Mouse (Mus musculus): ENCODE measurements around the gene Pgrmc2. TPM values are rescaled to one million over a fixed set of nuclear protein-coding genes. Genes with fewer than 3 reads are reported as not detected.
A peak's percentile ranks its signal among the peaks of the same experiment; 100 is the strongest.

Pgrmc2 gene
- polyA plus RNA-seq, 1 experiment from 2014 or later, result 47.6 TPM

DNA sequence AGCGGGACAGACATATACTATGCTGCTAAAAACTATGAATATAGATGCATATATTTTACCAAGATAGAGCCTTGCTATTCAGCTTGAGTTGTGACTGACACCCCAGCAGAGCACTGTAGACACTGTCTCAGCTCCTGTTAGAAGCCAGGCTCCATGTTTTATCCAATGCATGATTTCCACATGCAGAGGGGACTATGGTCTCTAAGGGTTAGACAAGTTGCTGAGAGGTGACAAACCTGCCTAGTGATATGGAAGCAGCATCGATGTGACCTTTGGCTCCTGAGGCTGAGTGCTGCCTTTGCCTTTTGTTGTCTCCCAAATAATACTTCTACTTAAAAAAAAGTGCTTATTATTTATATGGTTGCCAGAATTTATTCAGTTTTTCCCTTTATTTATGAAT lies 10.4 kb upstream of the Pgrmc2 start:
- Histone ChIP-seq H3K9ac (no peak overlapping the region), H3K27me3 (no peaks in the 10 kb centered on the region), H3K4me3 (replicated peaks) (no peak overlapping the region), H3K4me1 (no peaks in the 10 kb centered on the region), H3K4me2 (replicated peaks) (no peak overlapping the region), H3K27ac (replicated peaks) (no peak overlapping the region), H3K36me3 (no peaks in the 10 kb centered on the region), H3K9me3 (replicated peaks) (no peaks in the 10 kb centered on the region)
- WGBS, result 92% methylated on average over 2 of the region's 2 CpGs
- no peak for ATAC-seq (ENCODE audit: insufficient number of reproducible peaks, low FRiP score, low TSS enrichment, low read depth)

DNA sequence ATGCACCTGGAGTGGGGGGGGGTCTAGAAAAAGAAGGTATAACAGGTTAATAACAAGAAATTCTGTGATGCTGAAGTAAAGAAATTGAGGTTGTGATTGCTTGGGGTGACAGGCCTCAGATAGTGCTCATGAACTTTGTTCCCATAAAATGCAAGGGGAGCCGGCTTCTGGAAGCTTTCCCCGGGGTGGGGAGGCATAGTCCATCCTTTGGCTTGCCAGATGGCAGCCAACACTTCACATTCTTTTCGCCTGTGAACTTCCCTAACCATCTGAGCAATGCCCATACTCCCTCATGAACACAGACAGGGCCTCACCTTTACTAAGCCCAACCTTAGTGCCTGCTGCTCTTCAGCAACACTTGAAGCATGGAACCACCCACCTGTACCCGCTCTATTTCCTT lies 9.5 kb upstream of the Pgrmc2 start:
- no peaks in the 10 kb centered on the region for H3K9me3 ChIP-seq (replicated peaks)
- H3K4me3 ChIP-seq (replicated peaks), result no peak overlapping the region
- no peaks in the 10 kb centered on the region for H3K27me3 ChIP-seq
- no peak overlapping the region for H3K4me2 ChIP-seq (replicated peaks)
- H3K27ac ChIP-seq (replicated peaks), result no peak overlapping the region
- no peak for ATAC-seq (ENCODE audit: insufficient number of reproducible peaks, low FRiP score, low TSS enrichment, low read depth)
- 81% methylated on average over 4 of the region's 4 CpGs for WGBS
- no peak overlapping the region for H3K9ac ChIP-seq
- no peaks in the 10 kb centered on the region for H3K36me3 ChIP-seq
- no peaks in the 10 kb centered on the region for H3K4me1 ChIP-seq

DNA sequence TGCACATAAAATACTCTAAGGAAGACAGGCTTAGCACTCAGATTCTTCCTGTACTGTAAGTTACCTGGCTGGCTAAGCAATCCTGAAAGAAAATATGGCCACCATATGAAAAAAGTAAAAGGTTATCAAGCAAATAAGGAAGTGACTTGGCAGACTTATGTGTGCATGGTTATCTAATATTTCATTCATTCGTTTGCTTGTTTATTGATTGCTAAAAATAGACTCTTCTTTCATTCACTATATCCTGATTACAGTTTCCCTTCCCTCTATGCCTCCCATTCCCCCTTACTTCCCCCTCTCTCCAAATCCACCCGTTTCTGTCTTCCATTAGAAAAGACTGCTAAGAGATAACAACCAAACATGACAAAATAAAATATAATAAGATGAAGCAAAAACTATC lies 8.0 kb upstream of the Pgrmc2 start:
- Histone ChIP-seq H3K4me1 (no peaks in the 10 kb centered on the region), H3K27me3 (no peaks in the 10 kb centered on the region), H3K27ac (replicated peaks) (no peak overlapping the region), H3K4me2 (replicated peaks) (no peak overlapping the region), H3K4me3 (replicated peaks) (no peak overlapping the region), H3K9ac (no peak overlapping the region), H3K9me3 (replicated peaks) (no peaks in the 10 kb centered on the region), H3K36me3 (no peaks in the 10 kb centered on the region)
- no peak for ATAC-seq (ENCODE audit: insufficient number of reproducible peaks, low FRiP score, low TSS enrichment, low read depth)
- WGBS, result 78% methylated on average over 2 of the region's 2 CpGs

DNA sequence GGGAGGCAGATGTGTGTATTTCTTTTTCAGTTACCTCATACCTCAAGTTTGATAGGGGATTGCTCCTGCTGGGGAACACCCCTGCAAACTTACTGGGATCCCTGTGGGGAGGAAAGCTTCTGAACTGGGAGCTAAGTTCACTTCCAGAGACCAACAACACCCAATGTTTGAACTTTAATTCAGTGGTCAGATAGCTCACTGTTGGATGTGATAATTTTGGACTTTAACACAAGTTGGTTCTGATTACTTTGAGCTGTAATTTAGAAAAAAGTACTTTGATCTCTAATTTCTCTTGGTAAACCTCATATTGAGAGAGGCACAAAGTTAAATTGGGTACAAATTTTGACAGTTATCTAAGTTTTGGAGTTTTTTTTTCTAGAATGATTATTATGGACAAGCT lies 4.2 kb upstream of the Pgrmc2 start:
- H3K27ac ChIP-seq (replicated peaks), result no peak overlapping the region
- H3K4me3 ChIP-seq (replicated peaks), result no peak overlapping the region
- no peaks in the 10 kb centered on the region for H3K9me3 ChIP-seq (replicated peaks)
- 0 out of 2 replicates have a peak, but pooled peaks cover 3% of the 10 kb centered on the region for H3K4me1 ChIP-seq
- no peak for ATAC-seq (ENCODE audit: insufficient number of reproducible peaks, low FRiP score, low TSS enrichment, low read depth)
- no peaks in the 10 kb centered on the region for H3K36me3 ChIP-seq
- H3K9ac ChIP-seq, result no peak overlapping the region
- no peak overlapping the region for H3K4me2 ChIP-seq (replicated peaks)
- H3K27me3 ChIP-seq, result no peaks in the 10 kb centered on the region

DNA sequence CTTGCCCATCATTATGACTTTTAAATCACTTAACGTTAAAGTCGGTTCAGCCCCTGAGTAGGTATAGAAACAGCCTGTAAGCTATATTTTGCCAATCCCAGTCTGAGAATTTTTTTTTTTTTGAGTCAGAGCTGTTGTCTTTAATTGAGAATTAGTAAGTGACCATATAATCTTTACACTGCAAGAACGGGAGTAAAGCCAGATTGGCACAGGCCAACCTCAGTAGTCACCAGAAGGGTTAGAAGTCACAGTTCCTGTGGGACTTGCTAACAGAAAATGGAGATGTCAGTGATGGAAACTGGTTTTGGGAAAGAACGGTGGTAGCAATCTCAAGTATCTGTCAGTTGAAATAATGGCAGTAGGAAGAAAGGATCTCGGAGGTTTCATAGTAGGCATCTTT lies 1.6 kb upstream of the Pgrmc2 start:
- Histone ChIP-seq H3K27me3 (no peaks in the 10 kb centered on the region), H3K4me2 (replicated peaks) (peak overlapping the region; percentile 77; the same call in 1 of the 2 replicates), H3K4me3 (replicated peaks) (no peak overlapping the region), H3K9me3 (replicated peaks) (no peaks in the 10 kb centered on the region), H3K9ac (no peak overlapping the region), H3K27ac (replicated peaks) (no peak overlapping the region), H3K36me3 (no peaks in the 10 kb centered on the region), H3K4me1 (peaks cover 13% of the 10 kb centered on the region)
- WGBS, result 80% methylated on average over 5 of the region's 5 CpGs
- ATAC-seq (ENCODE audit: insufficient number of reproducible peaks, low FRiP score, low TSS enrichment, low read depth), result no peak

DNA sequence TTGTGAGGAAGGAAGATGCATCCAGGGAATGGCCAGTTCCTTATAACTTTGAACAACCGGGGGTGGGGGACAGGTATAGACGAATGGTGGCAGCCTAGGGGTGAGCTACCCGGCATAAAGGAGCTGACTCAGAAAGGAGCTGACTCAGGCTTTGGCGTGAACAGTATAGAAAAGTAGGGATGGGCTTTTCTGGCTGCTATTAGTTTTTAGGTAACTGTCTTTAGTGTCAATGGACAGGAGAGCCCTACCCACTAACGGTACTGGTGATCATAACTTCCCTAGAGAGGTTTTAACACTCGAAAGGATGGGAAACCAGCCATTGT lies 905 bp upstream of the Pgrmc2 start:
- Histone ChIP-seq H3K9me3 (replicated peaks) (no peaks in the 10 kb centered on the region), H3K4me1 (peaks cover 13% of the 10 kb centered on the region), H3K27ac (replicated peaks) (peak overlapping the region; percentile 95), H3K4me2 (replicated peaks) (peak overlapping the region; percentile 77), H3K27me3 (no peaks in the 10 kb centered on the region), H3K9ac (peak overlapping the region; percentile 69), H3K36me3 (no peaks in the 10 kb centered on the region), H3K4me3 (replicated peaks) (peak overlapping the region; percentile 92)
- ATAC-seq (ENCODE audit: insufficient number of reproducible peaks, low FRiP score, low TSS enrichment, low read depth), result 0 out of 2 replicates have a peak, but pooled peaks have one; percentile 19
- WGBS, result 5% methylated on average over 6 of the region's 6 CpGs

DNA sequence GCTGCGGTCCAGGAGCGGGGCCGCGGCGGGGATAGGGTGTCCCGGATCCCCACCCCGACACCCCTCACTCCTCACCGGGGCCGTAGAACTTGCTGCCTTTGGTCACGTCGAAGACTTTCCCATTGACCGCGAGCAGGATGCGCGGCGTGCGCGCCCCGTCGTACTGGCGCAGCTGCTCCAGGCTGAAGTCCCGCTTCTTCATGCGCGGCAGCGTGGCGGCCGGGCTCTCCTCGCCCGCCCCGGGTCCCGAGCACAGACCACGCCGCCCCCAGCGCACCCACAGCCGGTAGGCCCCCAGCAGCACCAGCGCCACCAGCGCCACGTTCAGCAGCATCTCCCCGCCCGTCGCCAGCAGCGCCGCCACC lies 344 bp downstream of the Pgrmc2 start:
- Histone ChIP-seq H3K9ac (peak overlapping the region; percentile 81), H3K27ac (replicated peaks) (peak overlapping the region; percentile 91), H3K27me3 (no peaks in the 10 kb centered on the region), H3K36me3 (no peaks in the 10 kb centered on the region), H3K4me2 (replicated peaks) (peak overlapping the region; percentile 77), H3K4me3 (replicated peaks) (peak overlapping the region; percentile 92), H3K9me3 (replicated peaks) (no peaks in the 10 kb centered on the region), H3K4me1 (peaks cover 13% of the 10 kb centered on the region)
- under 1% methylated on average over 34 of the region's 43 CpGs for WGBS
- ATAC-seq (ENCODE audit: insufficient number of reproducible peaks, low FRiP score, low TSS enrichment, low read depth), result peak; percentile 43

DNA sequence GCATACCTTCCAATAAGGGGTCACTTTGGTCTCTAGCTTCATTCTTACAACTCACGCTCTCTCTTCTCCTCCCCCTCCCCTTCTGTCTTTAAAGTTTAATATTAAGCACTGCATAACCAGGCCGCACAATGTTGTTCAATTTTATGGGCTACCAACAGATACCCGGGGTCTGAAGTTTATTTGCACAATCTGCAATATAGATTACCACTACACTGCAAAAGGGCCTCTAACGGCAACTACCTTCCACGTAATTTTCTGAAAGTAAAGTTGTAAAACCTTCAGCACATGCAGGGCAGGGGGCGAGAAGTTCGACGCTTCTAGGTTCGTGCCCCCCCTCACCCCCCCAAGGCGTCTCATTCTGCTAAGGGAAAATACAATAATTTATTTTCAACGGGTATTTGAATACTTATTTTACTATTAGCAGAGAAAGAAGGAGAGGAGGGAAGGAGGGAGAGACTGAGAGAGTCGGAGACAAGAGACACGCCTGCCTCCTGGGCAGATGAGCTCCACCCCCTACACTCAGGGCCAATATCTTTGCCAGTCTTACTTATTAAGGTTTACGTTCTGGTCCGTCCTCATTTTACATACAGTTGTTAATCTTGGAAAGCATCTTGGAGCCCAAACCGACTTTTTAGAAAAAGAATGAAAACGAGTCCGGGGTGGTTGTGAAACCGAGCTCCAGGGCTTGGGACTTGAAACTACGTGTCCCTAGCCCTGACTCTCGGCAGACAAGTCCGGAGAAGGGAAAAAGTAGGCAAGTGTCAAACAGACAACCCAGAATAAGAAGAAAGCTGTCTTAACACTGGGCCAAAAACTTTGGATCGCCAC lies 1.2 kb downstream of the Pgrmc2 start:
- Histone ChIP-seq H3K4me3 (replicated peaks) (peak overlapping the region; percentile 92), H3K9me3 (replicated peaks) (no peaks in the 10 kb centered on the region), H3K27ac (replicated peaks) (peak overlapping the region; percentile 91), H3K4me2 (replicated peaks) (peak overlapping the region; percentile 77), H3K4me1 (peaks cover 13% of the 10 kb centered on the region), H3K36me3 (no peaks in the 10 kb centered on the region), H3K9ac (peak overlapping the region; percentile 81), H3K27me3 (no peaks in the 10 kb centered on the region)
- ATAC-seq (ENCODE audit: insufficient number of reproducible peaks, low FRiP score, low TSS enrichment, low read depth), result no peak
- 2% methylated on average over 23 of the region's 23 CpGs for WGBS

DNA sequence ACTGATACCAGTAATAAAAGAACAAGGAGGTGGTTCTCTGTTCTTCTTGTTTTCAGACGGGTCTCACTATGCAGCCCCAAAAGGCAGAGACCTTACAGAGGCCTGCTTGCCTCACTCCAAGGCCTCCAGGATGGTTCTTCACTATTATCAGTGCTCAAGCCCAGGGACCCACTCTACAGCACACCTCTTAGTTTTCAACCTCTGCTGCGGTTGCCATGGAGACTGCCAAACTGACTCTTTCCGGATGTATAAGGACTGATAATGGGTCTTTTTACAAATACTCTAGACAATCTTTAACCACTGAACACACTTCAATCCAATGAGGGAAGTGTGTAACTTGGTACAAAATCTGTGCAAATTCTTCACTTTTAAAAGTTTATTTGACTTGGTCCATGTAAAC lies 2.1 kb downstream of the Pgrmc2 start:
- Histone ChIP-seq H3K4me1 (peaks cover 17% of the 10 kb centered on the region), H3K36me3 (no peaks in the 10 kb centered on the region), H3K9me3 (replicated peaks) (no peaks in the 10 kb centered on the region), H3K4me2 (replicated peaks) (peak overlapping the region; percentile 77), H3K27me3 (no peaks in the 10 kb centered on the region), H3K4me3 (replicated peaks) (peak overlapping the region; percentile 12; the same call in 1 of the 2 replicates), H3K9ac (no peak overlapping the region), H3K27ac (replicated peaks) (no peak overlapping the region)
- 46% methylated on average over 3 of the region's 3 CpGs for WGBS
- ATAC-seq (ENCODE audit: insufficient number of reproducible peaks, low FRiP score, low TSS enrichment, low read depth), result no peak

DNA sequence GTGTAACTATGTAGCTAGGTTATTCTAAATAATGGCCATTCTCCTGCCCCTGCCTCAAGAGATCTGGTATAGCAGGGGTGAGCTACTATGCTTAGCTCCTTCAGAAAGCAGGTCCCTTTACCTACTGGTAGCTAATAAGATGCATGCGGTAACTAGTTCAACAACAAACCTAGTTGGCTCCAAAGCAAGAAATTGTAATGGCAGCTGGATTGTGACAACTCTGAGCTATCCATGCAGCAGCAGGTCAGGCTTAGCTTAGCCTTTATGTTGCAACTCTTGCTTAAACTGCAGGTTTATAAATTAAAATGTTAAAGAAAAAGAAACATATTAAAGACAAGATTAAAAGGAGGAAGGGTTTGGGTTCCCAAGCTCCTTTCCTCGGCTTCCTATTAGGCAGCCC lies 4.2 kb downstream of the Pgrmc2 start:
- Histone ChIP-seq H3K36me3 (no peaks in the 10 kb centered on the region), H3K4me2 (replicated peaks) (no peak overlapping the region), H3K9me3 (replicated peaks) (no peaks in the 10 kb centered on the region), H3K4me3 (replicated peaks) (no peak overlapping the region), H3K27ac (replicated peaks) (no peak overlapping the region), H3K4me1 (peaks cover 15% of the 10 kb centered on the region), H3K9ac (no peak overlapping the region), H3K27me3 (no peaks in the 10 kb centered on the region)
- WGBS, result 92% methylated on average over 2 of the region's 2 CpGs
- ATAC-seq (ENCODE audit: insufficient number of reproducible peaks, low FRiP score, low TSS enrichment, low read depth), result no peak

DNA sequence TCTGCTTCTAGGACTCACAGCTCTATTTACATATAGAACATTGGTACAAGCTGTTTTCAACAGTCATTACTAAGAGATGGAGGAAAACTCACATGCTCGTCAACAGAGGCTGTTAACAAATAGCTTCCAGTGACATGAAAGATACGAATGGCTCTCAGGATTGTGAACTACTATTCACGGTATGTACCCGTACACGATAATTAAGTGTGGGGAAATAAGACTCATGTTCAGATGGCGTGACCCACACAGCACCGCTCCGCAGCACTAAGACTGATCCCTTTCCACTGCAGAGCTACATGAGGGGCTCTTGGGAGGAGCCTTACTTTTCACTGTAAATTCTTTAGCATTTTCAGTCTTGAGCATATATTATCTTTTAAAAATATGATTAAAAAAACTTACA lies 7.5 kb downstream of the Pgrmc2 start:
- 75% methylated on average over 8 of the region's 8 CpGs for WGBS

DNA sequence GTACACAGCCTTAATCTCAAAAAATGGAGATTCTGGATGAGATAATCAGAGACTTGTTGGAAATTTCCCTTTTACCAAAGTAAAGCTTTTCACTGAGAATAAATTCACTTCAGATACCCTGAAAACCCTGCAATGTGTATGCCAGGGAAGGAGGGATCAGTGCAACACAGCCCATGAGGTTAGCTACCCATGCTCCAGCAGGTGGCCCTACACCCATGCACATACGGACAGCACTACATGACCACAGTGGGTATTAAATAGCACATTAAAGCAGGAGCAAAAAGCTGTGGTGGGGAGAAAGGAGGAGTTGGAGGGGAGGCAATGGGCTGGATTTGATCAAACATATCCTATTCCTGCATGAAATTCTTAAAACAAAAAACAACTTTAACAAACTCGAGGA lies 12.3 kb downstream of the Pgrmc2 start:
- H3K4me3 ChIP-seq (replicated peaks), result no peak overlapping the region
- H3K4me1 ChIP-seq, result no peaks in the 10 kb centered on the region
- 35% methylated on average over 2 of the region's 2 CpGs for WGBS
- no peak overlapping the region for H3K9ac ChIP-seq
- no peaks in the 10 kb centered on the region for H3K9me3 ChIP-seq (replicated peaks)
- H3K36me3 ChIP-seq, result peaks cover 42% of the 10 kb centered on the region
- no peak overlapping the region for H3K4me2 ChIP-seq (replicated peaks)
- ATAC-seq (ENCODE audit: insufficient number of reproducible peaks, low FRiP score, low TSS enrichment, low read depth), result no peak
- H3K27me3 ChIP-seq, result no peaks in the 10 kb centered on the region
- no peak overlapping the region for H3K27ac ChIP-seq (replicated peaks)

More for the DNA sequence above, 7.5 kb downstream of the Pgrmc2 start:
- ATAC-seq (ENCODE audit: insufficient number of reproducible peaks, low FRiP score, low TSS enrichment, low read depth), result no peak
- Histone ChIP-seq H3K4me1 (peaks cover 5% of the 10 kb centered on the region; the same call in 1 of the 2 replicates), H3K36me3 (no peaks in the 10 kb centered on the region), H3K27ac (replicated peaks) (no peak overlapping the region), H3K9ac (no peak overlapping the region), H3K4me3 (replicated peaks) (no peak overlapping the region), H3K27me3 (no peaks in the 10 kb centered on the region), H3K4me2 (replicated peaks) (no peak overlapping the region), H3K9me3 (replicated peaks) (no peaks in the 10 kb centered on the region)

Data from embryonic facial prominence, embryonic 15.5 days (tissue).